Comparison of ENCODE assay signal across 18 mouse cellular contexts in genomic region chr2:106844147-106844546, GRCm38 (mm10).
DNase-seq lines count a peak whose midpoint lies in the region; ATAC-seq and TF ChIP-seq lines count a peak whose summit lies in the region.
"Had no signal": no experiment of that assay in that cellular context is flagged by ENCODE, and none has a peak within 500 bp of the region (broad histone marks: within the 10 kb centered on the region; RNA-seq: fewer than 3 reads in every experiment).

No protein-coding gene starts in this region.

- ATAC-seq in heart, embryonic 13.5 days (ENCODE audit: extremely low read depth, insufficient number of reproducible peaks, low FRiP score, low TSS enrichment) = no peak
- peak; percentile 40; the same call in 1 of the 2 replicates for ATAC-seq in kidney, embryonic 15.5 days (replicated peaks; ENCODE audit: low FRiP score)
- ATAC-seq in stomach, embryonic 14.5 days (ENCODE audit: insufficient number of reproducible peaks, insufficient read depth, low FRiP score, low read depth) = peak; percentile 21; the same call in 1 of the 2 replicates
- ATAC-seq in stomach, postnatal 0 days (ENCODE audit: low FRiP score, low TSS enrichment) = no peak
- ATAC-seq: liver, embryonic 12.5 days; Patski had no signal

- TF ChIP-seq EP300 in stomach, postnatal 0 days (optimal IDR thresholded peaks at IDR 0.05) = no peak

- intact Hi-C loops in heart, postnatal 25 days (cut with DNase I) = no loop called here

- peak overlapping the region; percentile 54 for H3K4me2 ChIP-seq in heart, embryonic 13.5 days
- no peak overlapping the region for H3K4me2 ChIP-seq in kidney, embryonic 15.5 days
- 0 out of 2 replicates have a peak overlapping the region, but pooled peaks have one; percentile 23 for H3K4me2 ChIP-seq in stomach, embryonic 14.5 days (replicated peaks; ENCODE audit: low read depth, low read length)
- no peak overlapping the region for H3K4me2 ChIP-seq in stomach, postnatal 0 days (replicated peaks; ENCODE audit: low read depth)
- H3K4me2 ChIP-seq: liver, embryonic 12.5 days; neural tube, embryonic 12.5 days had no signal

- no peak for DNase-seq in heart, postnatal 25 days (ENCODE audit: low spot score)
- no peak for DNase-seq in kidney, postnatal 14 days
- no peak for DNase-seq in stomach, postnatal 0 days (ENCODE audit: low spot score)
- DNase-seq in gastrocnemius, postnatal 4 days (ENCODE audit: low spot score in 2 of 2) = no peak
- DNase-seq: adrenal gland, postnatal 25 days; cerebellum, adult 18-20 months; cerebellum, postnatal 36 days; gastrocnemius, postnatal 14 days; kidney, postnatal 36 days; lung, postnatal 10 days; right cerebral cortex, postnatal 14 days; thymus, postnatal 36 days had no signal

- TF ChIP-seq CTCF in stomach, postnatal 0 days (IDR thresholded peaks at IDR 0.05; ENCODE audit: low read depth) = no peak

- peaks cover 3% of the 10 kb centered on the region; the same call in 1 of the 2 replicates for H3K36me3 ChIP-seq in heart, embryonic 13.5 days
- H3K36me3 ChIP-seq in kidney, embryonic 15.5 days = no peaks in the 10 kb centered on the region
- H3K36me3 ChIP-seq in stomach, embryonic 14.5 days (ENCODE audit: control insufficient read depth, insufficient read depth, low read length) = no peaks in the 10 kb centered on the region
- no peaks in the 10 kb centered on the region for H3K36me3 ChIP-seq in stomach, postnatal 0 days (ENCODE audit: control insufficient read depth, insufficient read depth, low read length)
- H3K36me3 ChIP-seq: liver, embryonic 12.5 days; neural tube, embryonic 12.5 days had no signal

- H3K9me3 ChIP-seq in heart, embryonic 13.5 days = no peaks in the 10 kb centered on the region
- no peaks in the 10 kb centered on the region; the same call in 1 of the 2 replicates for H3K9me3 ChIP-seq in kidney, embryonic 15.5 days (replicated peaks)
- H3K9me3 ChIP-seq in stomach, embryonic 14.5 days (ENCODE audit: control insufficient read depth, low read depth, low read length) = no peaks in the 10 kb centered on the region
- no peaks in the 10 kb centered on the region for H3K9me3 ChIP-seq in stomach, postnatal 0 days (ENCODE audit: control insufficient read depth, low read length)
- H3K9me3 ChIP-seq: liver, embryonic 12.5 days; neural tube, embryonic 12.5 days had no signal

- H3K4me3 ChIP-seq in heart, embryonic 13.5 days = no peak overlapping the region
- H3K4me3 ChIP-seq in kidney, embryonic 15.5 days (replicated peaks) = no peak overlapping the region
- H3K4me3 ChIP-seq in stomach, embryonic 14.5 days (ENCODE audit: low read depth, low read length) = no peak overlapping the region
- no peak overlapping the region for H3K4me3 ChIP-seq in stomach, postnatal 0 days (ENCODE audit: low read depth, low read length)
- H3K4me3 ChIP-seq: liver, embryonic 12.5 days; neural tube, embryonic 12.5 days had no signal

- no peaks in the 10 kb centered on the region for H3K27me3 ChIP-seq in heart, embryonic 13.5 days (replicated peaks)
- H3K27me3 ChIP-seq in kidney, embryonic 15.5 days = no peaks in the 10 kb centered on the region
- H3K27me3 ChIP-seq in stomach, embryonic 14.5 days (ENCODE audit: control insufficient read depth, insufficient read depth, low read length) = no peaks in the 10 kb centered on the region
- H3K27me3 ChIP-seq in stomach, postnatal 0 days (ENCODE audit: control insufficient read depth, insufficient read depth, low read length) = no peaks in the 10 kb centered on the region
- H3K27me3 ChIP-seq: liver, embryonic 12.5 days; neural tube, embryonic 12.5 days; Patski had no signal

- H3K4me1 ChIP-seq in heart, embryonic 13.5 days = peaks cover 68% of the 10 kb centered on the region
- peaks cover 46% of the 10 kb centered on the region for H3K4me1 ChIP-seq in kidney, embryonic 15.5 days
- peaks cover 17% of the 10 kb centered on the region for H3K4me1 ChIP-seq in stomach, embryonic 14.5 days (ENCODE audit: control insufficient read depth, insufficient read depth, low read length)
- 0 out of 2 replicates have a peak, but pooled peaks cover 2% of the 10 kb centered on the region for H3K4me1 ChIP-seq in stomach, postnatal 0 days (replicated peaks; ENCODE audit: control insufficient read depth, insufficient read depth)
- H3K4me1 ChIP-seq: liver, embryonic 12.5 days had no signal

- peak overlapping the region; percentile 72 for H3K27ac ChIP-seq in heart, embryonic 13.5 days (replicated peaks)
- peak overlapping the region; percentile 59 for H3K27ac ChIP-seq in kidney, embryonic 15.5 days
- H3K27ac ChIP-seq in stomach, embryonic 14.5 days (ENCODE audit: low read length) = peak overlapping the region; percentile 66; the same call in 1 of the 2 replicates
- H3K27ac ChIP-seq in stomach, postnatal 0 days (replicated peaks) = no peak overlapping the region
- H3K27ac ChIP-seq: liver, embryonic 12.5 days; neural tube, embryonic 12.5 days had no signal

- peak overlapping the region; percentile 20; the same call in 1 of the 2 replicates for H3K9ac ChIP-seq in heart, embryonic 13.5 days
- H3K9ac ChIP-seq in kidney, embryonic 15.5 days = no peak overlapping the region
- H3K9ac ChIP-seq in stomach, embryonic 14.5 days (replicated peaks; ENCODE audit: low read depth, low read length) = no peak overlapping the region
- H3K9ac ChIP-seq in stomach, postnatal 0 days (ENCODE audit: low read length) = no peak overlapping the region
- H3K9ac ChIP-seq: liver, embryonic 12.5 days; neural tube, embryonic 12.5 days had no signal

- WGBS in heart, embryonic 13.5 days = 45% methylated on average over 9 of the region's 9 CpGs
- 46% methylated on average over 9 of the region's 9 CpGs for WGBS in kidney, embryonic 15.5 days
- WGBS in stomach, embryonic 14.5 days = 48% methylated on average over 9 of the region's 9 CpGs
- WGBS in stomach, postnatal 0 days = 51% methylated on average over 9 of the region's 9 CpGs

Comparison
In these comparisons a context has a peak if more than half of its experiments do, and no peak if none do; other contexts are left out.
1. ATAC-seq: peak in kidney, embryonic 15.5 days (single experiment) and stomach, embryonic 14.5 days (single experiment); none in heart, embryonic 13.5 days (single experiment) and stomach, postnatal 0 days (single experiment).
2. H3K4me2 ChIP-seq: peak in heart, embryonic 13.5 days (single experiment) and stomach, embryonic 14.5 days (single experiment); none in kidney, embryonic 15.5 days (single experiment) and stomach, postnatal 0 days (single experiment).